Mouse (Mus musculus) lung, adult 2 months (tissue): ENCODE results near the gene Gm21797. TPM values are rescaled to one million over a fixed set of nuclear protein-coding genes. Genes with fewer than 3 reads are reported as not detected.
"Not testable (repeated sequence)": the region's sequence is repeated elsewhere in the genome, so short reads cannot be mapped to it uniquely, and the experiment has no call there.

Experiments
- DNase-seq: peaks from one replicate; pipeline ENCODE4 v3.0.0; 2022
- H3K4me1 ChIP-seq: fragments of 200-500 bp; 2 replicates; pipeline ENCODE4 v1.6.1; 2011; ENCODE audit warnings: low read length; ENCODE audit not compliant: control insufficient read depth, insufficient read depth
- H3K4me3 ChIP-seq: fragments of 200-500 bp; replicated peaks from 2 replicates; pipeline ENCODE3; 2011; ENCODE audit warnings: low read depth, mild to moderate bottlenecking, control low read depth, low read length; ENCODE audit errors: extremely low read depth
- WGBS: fragments of 180-500 bp; shearing (Covaris S2); methylation state at CpG from one replicate; pipeline ENCODE4 v1.1.7; 2018; 5-methylcytosine and 5-hydroxymethylcytosine counted together
- polyA plus RNA-seq: library from polyadenylated mRNA; depleted of rRNA; stranded (reverse); fragments of >200 nt; gene quantifications from 2 replicates; pipeline ENCODE4 v1.2.3, GENCODE M21; 2012; rRNA removed

Gene Gm21797
- not detected in 2 replicates for polyA plus RNA-seq

DNA sequence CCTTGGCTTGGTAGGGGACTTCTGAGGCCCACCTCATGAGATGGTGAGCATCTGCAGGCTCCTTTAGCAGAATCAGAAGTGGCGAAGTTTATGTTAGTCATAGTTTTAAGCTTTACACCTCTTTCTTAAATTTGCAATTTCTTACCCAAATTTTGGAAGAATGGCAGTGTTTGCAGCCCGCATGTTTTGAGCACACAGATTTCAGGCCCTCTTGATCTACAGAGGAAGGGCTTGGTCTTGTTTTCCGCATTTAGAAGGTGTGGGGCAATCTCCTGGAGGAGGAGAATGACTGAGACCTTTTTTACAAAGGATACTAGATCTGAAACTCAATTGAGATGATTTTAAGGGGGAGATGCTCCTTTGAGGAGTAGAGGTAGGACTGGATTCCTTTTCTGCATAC is at the start of gene Gm21797:
Gm21797 (minus strand) TSS at position 101 of the 400 bp plus-strand sequence.
- not testable (repeated sequence) for H3K4me3 ChIP-seq, DNase-seq, H3K4me1 ChIP-seq
- WGBS = no CpG with 5 or more reads among the region's 3 CpGs

DNA sequence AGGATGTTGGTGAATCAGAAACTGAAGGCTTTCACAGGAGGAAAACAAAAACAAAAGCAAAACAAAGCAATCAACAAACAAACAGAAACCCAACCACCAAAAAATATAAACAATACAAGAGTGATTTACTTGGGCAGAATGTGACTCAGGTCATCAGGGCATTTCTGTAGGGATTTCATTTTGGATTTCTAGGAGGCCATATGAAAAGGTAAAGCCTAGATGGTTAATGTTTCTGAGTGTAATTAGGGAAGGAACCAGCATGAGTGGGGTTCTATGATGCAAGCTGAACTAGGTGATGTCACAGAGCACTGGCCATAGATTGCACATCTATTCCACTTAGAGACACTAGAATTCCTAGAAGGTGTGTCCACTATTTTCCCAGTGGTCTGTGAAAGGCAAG is 29.0 kb upstream of the Gm21797 start, which contains the start of gene Gm20795:
Gm20795 (plus strand) TSS at position 301 of the 400 bp plus-strand sequence.
- DNase-seq, H3K4me1 ChIP-seq, H3K4me3 ChIP-seq: not testable (repeated sequence)

Other genes starting within 250 kb of the Gm21797 start
- gene Gm21852, start 123.8 kb downstream of the Gm21797 start, polyA plus RNA-seq = not detected in 2 replicates
- gene Gm20795, start 29.1 kb upstream of the Gm21797 start, polyA plus RNA-seq = not detected in 2 replicates